In the genomic region with DNA sequence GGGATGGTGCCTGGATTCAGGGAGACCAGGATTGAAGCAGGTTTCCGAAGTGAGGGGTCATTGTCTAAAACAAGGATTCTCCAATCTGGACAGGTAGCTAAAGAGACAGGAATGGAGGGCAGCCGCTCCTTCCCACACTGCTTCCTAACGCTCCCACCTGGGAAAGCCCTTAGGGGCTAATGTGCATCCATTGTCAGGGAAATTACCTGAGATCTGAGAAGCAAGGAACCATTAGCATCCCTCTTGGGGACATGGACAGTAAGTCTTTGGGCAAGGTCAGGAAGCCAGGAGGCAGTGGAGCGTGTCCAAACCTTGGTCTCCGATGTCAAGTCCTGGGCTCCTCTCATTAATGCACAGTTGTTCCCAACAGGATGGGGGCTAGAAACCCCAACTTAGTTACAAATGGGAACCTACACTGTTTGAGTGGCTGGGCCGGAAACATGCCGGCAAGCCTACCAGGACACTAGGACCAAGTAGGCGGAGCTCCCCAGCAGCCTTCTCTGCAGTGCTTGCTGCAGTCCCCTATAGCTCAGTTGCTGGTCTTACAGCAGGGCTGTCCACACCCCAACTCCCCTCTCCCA, we compare ENCODE assay signal across 8 mouse cellular contexts. TPM values are rescaled to one million over a fixed set of nuclear protein-coding genes. Genes with fewer than 3 reads are reported as not detected.
DNase-seq lines count a peak whose midpoint lies in the region; ATAC-seq and TF ChIP-seq lines count a peak whose summit lies in the region.

No protein-coding gene starts in this region.

- peak; percentile 45 to 54 for DNase-seq in cerebellum, postnatal 10 days
- DNase-seq in cerebellum, adult 8-10 months: no peak
- peak; percentile 94 for DNase-seq in ES-CJ7 (ENCODE audit: low read depth, low spot score)
- DNase-seq in hindbrain, embryonic 11.5 days (ENCODE audit: low spot score): peak; percentile 10
- DNase-seq in limb, embryonic 14.5 days (ENCODE audit: low spot score): no peak
- no peak for DNase-seq in yolk sac, embryonic 10.5 days (ENCODE audit: low spot score)
- no peak for DNase-seq in urinary bladder, adult 18-20 months (ENCODE audit: low spot score in 2 of 2)
- no peak for DNase-seq in lung, adult 18-20 months

- H3K4me2 ChIP-seq in hindbrain, embryonic 11.5 days (replicated peaks; ENCODE audit: low read depth, low read length): peak overlapping the region; percentile 98
- H3K4me2 ChIP-seq in limb, embryonic 14.5 days (replicated peaks; ENCODE audit: low read depth, low read length, severe bottlenecking): peak overlapping the region; percentile 97

- peak overlapping the region; percentile 45; the same call in 1 of the 2 replicates for H3K9ac ChIP-seq in hindbrain, embryonic 11.5 days (ENCODE audit: low read depth, low read length)
- 0 out of 2 replicates have a peak overlapping the region, but pooled peaks have one; percentile 3 for H3K9ac ChIP-seq in limb, embryonic 14.5 days (ENCODE audit: low read depth, low read length, severe bottlenecking)

- peaks cover 26% of the 10 kb centered on the region for H3K27me3 ChIP-seq in hindbrain, embryonic 11.5 days (ENCODE audit: control insufficient read depth, insufficient read depth, low read length)
- H3K27me3 ChIP-seq in limb, embryonic 14.5 days (ENCODE audit: control insufficient read depth, insufficient read depth, low read length): peaks cover 41% of the 10 kb centered on the region

- H3K9me3 ChIP-seq in hindbrain, embryonic 11.5 days (ENCODE audit: control insufficient read depth, low read length): no peaks in the 10 kb centered on the region
- no peaks in the 10 kb centered on the region for H3K9me3 ChIP-seq in limb, embryonic 14.5 days (ENCODE audit: control insufficient read depth, low read length)

- ATAC-seq in hindbrain, embryonic 11.5 days (ENCODE audit: low FRiP score): no peak
- ATAC-seq in limb, embryonic 14.5 days (ENCODE audit: low FRiP score, low read depth): no peak

- 11% methylated on average over 8 of the region's 8 CpGs for WGBS in hindbrain, embryonic 11.5 days
- WGBS in limb, embryonic 14.5 days: 10% methylated on average over 8 of the region's 8 CpGs

- no peak for TF ChIP-seq POLR2A in limb, embryonic 14.5 days (IDR thresholded peaks at IDR 0.05; ENCODE audit: borderline replicate concordance, extremely low read depth, insufficient read depth, insufficient read length)

- H3K36me3 ChIP-seq in hindbrain, embryonic 11.5 days (ENCODE audit: control insufficient read depth, insufficient read depth, low read length): 0 out of 2 replicates have a peak, but pooled peaks cover 2% of the 10 kb centered on the region
- peaks cover 23% of the 10 kb centered on the region for H3K36me3 ChIP-seq in limb, embryonic 14.5 days (ENCODE audit: control insufficient read depth, insufficient read depth, low read length)

- peak overlapping the region; percentile 48 for H3K4me3 ChIP-seq in hindbrain, embryonic 11.5 days (ENCODE audit: low read depth, low read length)
- H3K4me3 ChIP-seq in limb, embryonic 14.5 days (replicated peaks; ENCODE audit: low read length): peak overlapping the region; percentile 52

- peaks cover 10% of the 10 kb centered on the region for H3K4me1 ChIP-seq in hindbrain, embryonic 11.5 days (replicated peaks; ENCODE audit: control insufficient read depth, insufficient read depth, low read length)
- H3K4me1 ChIP-seq in limb, embryonic 14.5 days (ENCODE audit: control insufficient read depth, insufficient read depth, low read length): peaks cover 17% of the 10 kb centered on the region

- no peak overlapping the region for H3K27ac ChIP-seq in hindbrain, embryonic 11.5 days (ENCODE audit: low read depth, low read length)
- H3K27ac ChIP-seq in limb, embryonic 14.5 days (replicated peaks; ENCODE audit: low read depth, low read length): no peak overlapping the region

RNA-seq across cellular contexts. Expression of a gene that starts 2.5 kb away (rescaled TPM):
- polyA plus RNA-seq in hindbrain, embryonic 11.5 days (2014; fragmentation: Nextera tagmentation; extraction: Ambion mirVana): 0.29 and 0.39 TPM in 2 replicates
- 1.9 and 2.0 TPM in 2 replicates for polyA plus RNA-seq in limb, embryonic 14.5 days (2012; rRNA removed)
- 0.53 and 0.58 TPM in 2 replicates for polyA plus RNA-seq in limb, embryonic 14.5 days (2014; fragmentation: Nextera tagmentation; extraction: Ambion mirVana)

RNA-seq across cellular contexts. Expression of a gene that starts 20.9 kb away (rescaled TPM):
- polyA plus RNA-seq in hindbrain, embryonic 11.5 days (2014; fragmentation: Nextera tagmentation; extraction: Ambion mirVana): 65.7 and 73.0 TPM in 2 replicates
- 50.7 and 53.3 TPM in 2 replicates for polyA plus RNA-seq in limb, embryonic 14.5 days (2012; rRNA removed)
- polyA plus RNA-seq in limb, embryonic 14.5 days (2014; fragmentation: Nextera tagmentation; extraction: Ambion mirVana): 61.9 and 64.0 TPM in 2 replicates

Comparison
In these comparisons a context has a peak if more than half of its experiments do, and no peak if none do; other contexts are left out.
1. DNase-seq: peak in cerebellum, postnatal 10 days (2 of 2), ES-CJ7 (single experiment) and hindbrain, embryonic 11.5 days (single experiment); none in cerebellum, adult 8-10 months (single experiment), limb, embryonic 14.5 days (single experiment), yolk sac, embryonic 10.5 days (single experiment), urinary bladder, adult 18-20 months (0 of 2) and lung, adult 18-20 months (0 of 2).